Mouse (Mus musculus) brain, embryonic 14.5 days (tissue): ENCODE data around the gene Gpc6. TPM values are rescaled to one million over a fixed set of nuclear protein-coding genes. Genes with fewer than 3 reads are reported as not detected.
A peak's percentile ranks its signal among the peaks of the same experiment; 100 is the strongest.

Experiments
- DNase-seq: peaks from one replicate; pipeline ENCODE4 v3.0.0-alpha.2; 2011; ENCODE audit warnings: low read depth
- CTCF ChIP-seq: fragments of 200-500 bp; IDR thresholded peaks from 2 replicates; pipeline ENCODE4 v1.5.1; 2012; ENCODE audit warnings: inconsistent platforms, mild to moderate bottlenecking, moderate library complexity, borderline replicate concordance; ENCODE audit not compliant: insufficient read depth, insufficient read length; ENCODE audit errors: extremely low read depth
- POLR2A ChIP-seq: fragments of 200-500 bp; IDR thresholded peaks from 2 replicates; pipeline ENCODE4 v1.6.1; 2012; ENCODE audit warnings: mild to moderate bottlenecking, inconsistent platforms, borderline replicate concordance; ENCODE audit not compliant: poor library complexity, insufficient read depth, insufficient read length, severe bottlenecking; ENCODE audit errors: extremely low read depth
- polyA plus RNA-seq: library from polyadenylated mRNA; depleted of rRNA; stranded (reverse); fragments of >200 nt; gene quantifications from 2 replicates; pipeline ENCODE4 v1.2.3, GENCODE M21; 2012

Gpc6 gene
- polyA plus RNA-seq, 1 experiment, result 10.7 TPM

DNA sequence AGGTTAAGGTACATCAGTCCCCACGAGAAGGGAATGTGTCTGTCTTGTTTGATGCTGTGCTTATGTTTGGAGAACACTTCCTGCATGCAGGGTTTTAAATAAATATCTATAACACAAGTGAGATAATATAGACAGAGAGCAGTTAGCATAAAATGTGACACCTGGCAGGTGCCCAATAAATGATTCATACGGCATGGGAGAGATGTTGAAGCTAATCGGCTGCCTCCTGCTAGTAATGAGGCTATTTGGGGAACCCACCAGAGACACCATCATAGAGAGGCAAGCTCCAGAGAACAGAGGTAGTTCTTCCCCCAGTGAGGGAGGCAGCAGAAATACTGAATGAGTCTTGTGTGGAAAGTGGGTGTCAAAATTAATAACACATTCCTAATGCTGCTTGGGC, 553.8 kb downstream of the Gpc6 start:
- TF ChIP-seq CTCF (no peak), POLR2A (no peak)
- DNase-seq, result peak; percentile 47

DNA sequence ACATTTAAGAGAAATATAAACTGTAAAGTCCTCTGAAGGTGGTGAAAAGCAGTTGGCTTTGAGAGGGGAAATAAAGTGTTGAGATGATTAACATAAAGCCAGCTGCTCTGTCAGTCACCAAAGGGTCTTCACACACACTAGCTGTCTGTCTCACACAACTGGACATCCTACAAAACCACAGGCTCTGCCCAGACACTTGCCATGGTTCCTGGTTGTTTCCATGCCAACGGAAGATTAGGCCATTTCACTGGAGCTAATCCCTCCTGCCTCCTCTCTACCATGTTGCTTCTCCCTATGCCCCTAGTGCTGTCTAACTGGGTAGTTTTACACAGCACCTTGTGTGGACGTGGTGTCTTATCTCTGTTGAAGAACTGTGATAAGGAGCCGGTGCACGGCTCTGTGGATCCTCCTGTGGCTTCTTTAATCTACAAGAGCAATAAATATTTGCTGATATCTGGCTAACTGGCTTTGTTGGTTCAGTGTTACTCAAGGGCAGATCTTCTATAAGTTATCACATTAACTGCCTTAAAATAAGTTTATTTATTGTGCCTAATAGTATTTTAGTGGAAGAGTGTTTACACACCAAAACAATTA, 562.1 kb downstream of the Gpc6 start:
- TF ChIP-seq POLR2A, result no peak
- TF ChIP-seq CTCF, result no peak
- DNase-seq, result peak; percentile 58

- TF ChIP-seq POLR2A (no peak), CTCF (peak; percentile 31; the same call in 1 of the 2 replicates)
- DNase-seq, result peak; percentile 23
Observed at GRCm38 (mm10) chr14:117490469-117490868, 565.4 kb downstream of the Gpc6 start.

GRCm38 (mm10) chr14:117495118-117495517, 570.0 kb downstream of the Gpc6 start:
- no peak for TF ChIP-seq CTCF
- TF ChIP-seq POLR2A, result no peak
- DNase-seq, result no peak

DNA sequence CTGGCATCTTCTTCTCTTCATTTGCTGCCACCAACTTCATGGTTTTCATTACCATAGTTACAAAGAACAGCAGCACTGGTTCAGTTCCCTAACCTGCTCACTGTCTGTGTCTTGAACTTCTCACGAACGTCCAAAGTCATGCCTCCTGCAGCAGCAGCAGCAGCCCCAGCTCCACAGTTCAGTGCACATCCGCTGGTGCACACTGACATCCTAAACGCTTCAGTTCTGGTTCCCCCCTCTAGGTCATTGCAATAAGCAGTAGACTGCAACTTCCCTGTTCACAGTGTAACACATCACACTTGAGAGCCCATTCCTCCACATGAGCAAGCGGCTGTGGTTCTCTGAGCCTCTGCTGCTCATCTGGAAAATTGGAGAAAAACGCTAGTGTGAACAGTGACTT, 573.7 kb downstream of the Gpc6 start:
- DNase-seq, result no peak
- no peak for TF ChIP-seq POLR2A
- TF ChIP-seq CTCF, result no peak

DNA sequence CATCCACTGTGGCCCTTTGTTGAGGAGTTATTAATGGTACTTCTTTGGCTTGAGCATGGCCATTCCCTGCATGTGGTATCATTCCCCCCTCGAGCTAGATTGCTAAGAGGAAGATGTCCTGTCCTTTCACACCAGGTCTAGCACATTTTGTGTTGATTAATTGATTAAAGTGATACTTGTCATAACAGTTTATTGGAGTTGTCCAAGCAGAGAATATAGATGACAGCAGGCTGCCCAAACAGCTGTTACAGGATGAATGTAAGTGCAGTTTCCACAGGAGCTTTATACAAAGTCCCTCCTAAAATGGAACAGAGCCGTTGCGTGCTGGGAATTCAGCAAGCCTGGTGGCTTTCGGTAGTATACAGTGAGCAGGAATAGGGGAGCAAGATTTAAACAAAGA, 574.2 kb downstream of the Gpc6 start:
- TF ChIP-seq CTCF (no peak), POLR2A (no peak)
- DNase-seq, result peak; percentile 31

DNA sequence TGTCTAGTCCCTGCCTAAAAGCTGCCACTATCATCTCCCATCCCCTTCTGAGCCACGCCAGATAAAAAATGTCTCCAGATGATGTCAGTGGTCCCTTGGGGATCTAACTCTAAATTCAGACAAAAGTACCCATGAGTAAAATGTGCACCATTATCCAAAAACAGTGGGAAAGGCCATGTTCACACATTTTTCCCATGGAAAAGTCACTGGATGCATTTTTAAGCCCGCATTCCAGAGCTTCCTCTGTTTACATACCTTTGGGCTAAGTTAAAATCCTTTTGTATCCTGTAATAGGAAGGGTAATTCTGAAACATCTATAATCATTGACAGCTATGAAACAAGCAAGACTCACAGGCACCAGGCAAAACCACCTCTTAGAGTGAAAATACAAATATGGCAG, 589.7 kb downstream of the Gpc6 start:
- TF ChIP-seq CTCF, result no peak
- no peak for TF ChIP-seq POLR2A
- no peak for DNase-seq

DNA sequence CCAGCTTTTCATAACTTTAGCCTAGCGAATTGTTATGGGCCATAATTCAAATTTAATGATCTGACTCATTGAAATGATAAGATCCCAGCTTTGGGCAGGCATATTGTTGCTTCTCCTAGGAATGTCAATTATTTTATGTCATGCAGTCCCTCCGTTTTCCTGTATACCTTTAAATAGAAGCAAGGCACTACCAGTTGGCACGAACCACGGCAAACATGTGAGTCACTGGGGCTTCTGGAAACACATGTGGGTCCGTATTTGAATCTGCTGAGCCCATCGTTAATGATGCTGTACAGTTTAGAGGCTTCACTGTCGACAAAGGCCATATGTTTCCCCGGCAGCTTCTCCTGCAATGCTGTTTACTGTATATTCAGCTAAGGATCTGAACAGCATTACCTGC, 594.5 kb downstream of the Gpc6 start:
- peak; percentile 76 for DNase-seq
- no peak for TF ChIP-seq CTCF
- no peak for TF ChIP-seq POLR2A

- TF ChIP-seq CTCF (no peak), POLR2A (no peak)
- no peak for DNase-seq
Observed at GRCm38 (mm10) chr14:117520706-117521105, 595.6 kb downstream of the Gpc6 start.

DNA sequence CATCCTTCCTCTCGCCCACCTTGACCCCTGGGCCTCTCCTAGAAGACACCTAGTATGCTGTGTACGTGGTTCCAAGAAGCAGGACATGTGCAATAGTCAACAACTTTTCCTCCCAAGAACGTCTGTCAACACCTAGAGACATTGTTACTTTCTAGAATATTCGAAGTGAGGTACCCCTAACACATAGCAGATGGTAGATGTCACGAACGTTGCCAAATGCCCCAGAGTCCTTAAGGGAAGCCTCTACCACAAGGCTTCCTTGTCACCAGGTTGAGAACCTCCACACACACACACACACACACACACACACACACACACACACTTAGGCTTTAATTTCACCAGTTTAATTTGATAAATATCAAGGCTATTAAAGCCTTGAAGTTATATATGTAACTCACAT, 600.0 kb downstream of the Gpc6 start:
- peak; percentile 56 for DNase-seq

GRCm38 (mm10) chr14:117527053-117527452, 601.9 kb downstream of the Gpc6 start:
- DNase-seq, result no peak
- TF ChIP-seq POLR2A, result no peak
- TF ChIP-seq CTCF, result no peak

More for the DNA sequence above, 600.0 kb downstream of the Gpc6 start:
- TF ChIP-seq POLR2A (no peak), CTCF (no peak)

DNA sequence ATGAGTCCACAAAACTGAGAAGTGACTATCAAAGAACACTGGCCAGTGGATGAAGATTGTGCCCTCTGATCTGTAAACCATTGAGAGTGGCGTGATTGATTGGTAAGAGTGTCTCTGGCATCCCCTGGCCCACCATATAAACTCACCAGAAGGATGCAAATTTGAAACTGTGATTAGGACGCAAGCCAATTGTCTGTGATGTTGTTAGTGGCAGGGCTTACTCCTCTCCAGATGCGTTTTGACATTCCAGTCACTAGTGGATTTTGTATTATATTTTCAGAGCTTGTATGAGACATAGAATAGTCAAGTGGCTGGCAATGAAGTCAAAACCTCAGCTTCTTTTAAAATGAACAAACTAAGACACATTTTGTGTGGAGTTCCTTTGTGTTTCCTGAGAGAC, 604.3 kb downstream of the Gpc6 start:
- DNase-seq, result peak; percentile 70

More for the DNA sequence above, 604.3 kb downstream of the Gpc6 start:
- TF ChIP-seq CTCF (no peak), POLR2A (no peak)
